Mouse (Mus musculus): ENCODE data around the gene Wdr20.

GRCm38 (mm10) chr12:110784211-110784610 lies 46.5 kb downstream of the Wdr20 start:
- TF ChIP-seq CTCF (IDR thresholded peaks at IDR 0.05; ENCODE audit: low read depth) (no peak), EP300 (IDR thresholded peaks at IDR 0.05; ENCODE audit: low read depth) (no peak)
